Mouse (Mus musculus): ENCODE measurements around the gene Mprip. TPM values are rescaled to one million over a fixed set of nuclear protein-coding genes. Genes with fewer than 3 reads are reported as not detected.

The Mprip gene
- polyA plus RNA-seq, 1 experiment from 2014 or later: 64.1 TPM

GRCm38 (mm10) chr11:59772291-59772690 is 111.2 kb downstream of the Mprip start:
- Histone ChIP-seq H3K27me3 (ENCODE audit: control insufficient read depth, insufficient read depth, low read length) (no peaks in the 10 kb centered on the region), H3K27ac (ENCODE audit: low read depth, low read length) (no peak overlapping the region), H3K4me2 (replicated peaks; ENCODE audit: low read depth, low read length) (no peak overlapping the region), H3K9me3 (ENCODE audit: control insufficient read depth, low read length) (no peaks in the 10 kb centered on the region), H3K36me3 (ENCODE audit: control insufficient read depth, insufficient read depth, low read length) (peaks cover 97% of the 10 kb centered on the region), H3K9ac (ENCODE audit: low read depth, low read length) (no peak overlapping the region), H3K4me3 (ENCODE audit: low read length) (no peak overlapping the region), H3K4me1 (ENCODE audit: control insufficient read depth, insufficient read depth, low read length) (no peaks in the 10 kb centered on the region)
- 81% methylated on average over 2 of the region's 2 CpGs for WGBS
- ATAC-seq (ENCODE audit: low FRiP score, low TSS enrichment): no peak

- no peak overlapping the region for H3K4me2 ChIP-seq (replicated peaks; ENCODE audit: low read depth, low read length)
- no peak overlapping the region for H3K27ac ChIP-seq (ENCODE audit: low read depth, low read length)
- H3K4me3 ChIP-seq (ENCODE audit: low read length): no peak overlapping the region
- ATAC-seq (ENCODE audit: low FRiP score, low TSS enrichment): no peak
- H3K27me3 ChIP-seq (ENCODE audit: control insufficient read depth, insufficient read depth, low read length): no peaks in the 10 kb centered on the region
- WGBS: 89% methylated on average over 4 of the region's 4 CpGs
- H3K36me3 ChIP-seq (ENCODE audit: control insufficient read depth, insufficient read depth, low read length): peaks cover 92% of the 10 kb centered on the region
- H3K4me1 ChIP-seq (ENCODE audit: control insufficient read depth, insufficient read depth, low read length): no peaks in the 10 kb centered on the region
- H3K9ac ChIP-seq (ENCODE audit: low read depth, low read length): no peak overlapping the region
- no peaks in the 10 kb centered on the region for H3K9me3 ChIP-seq (ENCODE audit: control insufficient read depth, low read length)
Measured at GRCm38 (mm10) chr11:59772902-59773301, 111.8 kb downstream of the Mprip start.

- H3K9ac ChIP-seq (ENCODE audit: low read depth, low read length): no peak overlapping the region
- no peaks in the 10 kb centered on the region for H3K27me3 ChIP-seq (ENCODE audit: control insufficient read depth, insufficient read depth, low read length)
- H3K27ac ChIP-seq (ENCODE audit: low read depth, low read length): no peak overlapping the region
- no peak for ATAC-seq (ENCODE audit: low FRiP score, low TSS enrichment)
- peaks cover 76% of the 10 kb centered on the region for H3K36me3 ChIP-seq (ENCODE audit: control insufficient read depth, insufficient read depth, low read length)
- H3K4me3 ChIP-seq (ENCODE audit: low read length): no peak overlapping the region
- no peaks in the 10 kb centered on the region for H3K9me3 ChIP-seq (ENCODE audit: control insufficient read depth, low read length)
- 93% methylated on average over 4 of the region's 4 CpGs for WGBS
- H3K4me2 ChIP-seq (replicated peaks; ENCODE audit: low read depth, low read length): no peak overlapping the region
- no peaks in the 10 kb centered on the region for H3K4me1 ChIP-seq (ENCODE audit: control insufficient read depth, insufficient read depth, low read length)
Measured at GRCm38 (mm10) chr11:59774522-59774921, 113.4 kb downstream of the Mprip start.

GRCm38 (mm10) chr11:59775435-59776148 is 114.5 kb downstream of the Mprip start:
- H3K36me3 ChIP-seq (ENCODE audit: control insufficient read depth, insufficient read depth, low read length): peaks cover 66% of the 10 kb centered on the region
- WGBS: 83% methylated on average over 13 of the region's 13 CpGs
- H3K9ac ChIP-seq (ENCODE audit: low read depth, low read length): no peak overlapping the region
- H3K4me1 ChIP-seq (ENCODE audit: control insufficient read depth, insufficient read depth, low read length): no peaks in the 10 kb centered on the region
- no peak overlapping the region for H3K27ac ChIP-seq (ENCODE audit: low read depth, low read length)
- H3K9me3 ChIP-seq (ENCODE audit: control insufficient read depth, low read length): no peaks in the 10 kb centered on the region
- H3K4me3 ChIP-seq (ENCODE audit: low read length): no peak overlapping the region
- no peak for ATAC-seq (ENCODE audit: low FRiP score, low TSS enrichment)
- no peak overlapping the region for H3K4me2 ChIP-seq (replicated peaks; ENCODE audit: low read depth, low read length)
- no peaks in the 10 kb centered on the region for H3K27me3 ChIP-seq (ENCODE audit: control insufficient read depth, insufficient read depth, low read length)

GRCm38 (mm10) chr11:59777259-59777658 is 116.2 kb downstream of the Mprip start:
- H3K27me3 ChIP-seq (ENCODE audit: control insufficient read depth, insufficient read depth, low read length): no peaks in the 10 kb centered on the region
- H3K36me3 ChIP-seq (ENCODE audit: control insufficient read depth, insufficient read depth, low read length): peaks cover 49% of the 10 kb centered on the region
- H3K9ac ChIP-seq (ENCODE audit: low read depth, low read length): no peak overlapping the region
- no peaks in the 10 kb centered on the region for H3K9me3 ChIP-seq (ENCODE audit: control insufficient read depth, low read length)
- H3K4me1 ChIP-seq (ENCODE audit: control insufficient read depth, insufficient read depth, low read length): no peaks in the 10 kb centered on the region
- WGBS: 87% methylated on average over 5 of the region's 5 CpGs
- ATAC-seq (ENCODE audit: low FRiP score, low TSS enrichment): no peak
- H3K27ac ChIP-seq (ENCODE audit: low read depth, low read length): no peak overlapping the region
- no peak overlapping the region for H3K4me2 ChIP-seq (replicated peaks; ENCODE audit: low read depth, low read length)
- no peak overlapping the region for H3K4me3 ChIP-seq (ENCODE audit: low read length)

GRCm38 (mm10) chr11:59778181-59778873 is 117.2 kb downstream of the Mprip start:
- H3K9me3 ChIP-seq (ENCODE audit: control insufficient read depth, low read length): no peaks in the 10 kb centered on the region
- peak; percentile 47; the same call in 1 of the 2 replicates for ATAC-seq (ENCODE audit: low FRiP score, low TSS enrichment)
- no peak overlapping the region for H3K9ac ChIP-seq (ENCODE audit: low read depth, low read length)
- WGBS: 60% methylated on average over 9 of the region's 9 CpGs
- H3K36me3 ChIP-seq (ENCODE audit: control insufficient read depth, insufficient read depth, low read length): peaks cover 41% of the 10 kb centered on the region
- H3K4me3 ChIP-seq (ENCODE audit: low read length): no peak overlapping the region
- no peaks in the 10 kb centered on the region for H3K27me3 ChIP-seq (ENCODE audit: control insufficient read depth, insufficient read depth, low read length)
- no peak overlapping the region for H3K4me2 ChIP-seq (replicated peaks; ENCODE audit: low read depth, low read length)
- no peak overlapping the region for H3K27ac ChIP-seq (ENCODE audit: low read depth, low read length)
- no peaks in the 10 kb centered on the region for H3K4me1 ChIP-seq (ENCODE audit: control insufficient read depth, insufficient read depth, low read length)

- Histone ChIP-seq H3K27me3 (ENCODE audit: control insufficient read depth, insufficient read depth, low read length) (no peaks in the 10 kb centered on the region), H3K9ac (ENCODE audit: low read depth, low read length) (no peak overlapping the region), H3K27ac (ENCODE audit: low read depth, low read length) (no peak overlapping the region), H3K4me3 (ENCODE audit: low read length) (no peak overlapping the region), H3K9me3 (ENCODE audit: control insufficient read depth, low read length) (no peaks in the 10 kb centered on the region), H3K36me3 (ENCODE audit: control insufficient read depth, insufficient read depth, low read length) (peaks cover 36% of the 10 kb centered on the region), H3K4me1 (ENCODE audit: control insufficient read depth, insufficient read depth, low read length) (no peaks in the 10 kb centered on the region), H3K4me2 (replicated peaks; ENCODE audit: low read depth, low read length) (no peak overlapping the region)
- WGBS: 75% methylated on average over 1 of the region's 1 CpGs
- peak; percentile 40; the same call in 1 of the 2 replicates for ATAC-seq (ENCODE audit: low FRiP score, low TSS enrichment)
Measured at GRCm38 (mm10) chr11:59778874-59779223, 117.7 kb downstream of the Mprip start.

- Histone ChIP-seq H3K36me3 (ENCODE audit: control insufficient read depth, insufficient read depth, low read length) (peaks cover 30% of the 10 kb centered on the region), H3K4me1 (ENCODE audit: control insufficient read depth, insufficient read depth, low read length) (no peaks in the 10 kb centered on the region), H3K4me2 (replicated peaks; ENCODE audit: low read depth, low read length) (no peak overlapping the region), H3K27me3 (ENCODE audit: control insufficient read depth, insufficient read depth, low read length) (no peaks in the 10 kb centered on the region), H3K9me3 (ENCODE audit: control insufficient read depth, low read length) (no peaks in the 10 kb centered on the region), H3K4me3 (ENCODE audit: low read length) (no peak overlapping the region), H3K27ac (ENCODE audit: low read depth, low read length) (no peak overlapping the region), H3K9ac (ENCODE audit: low read depth, low read length) (no peak overlapping the region)
- no peak for ATAC-seq (ENCODE audit: low FRiP score, low TSS enrichment)
- WGBS: 83% methylated on average over 4 of the region's 4 CpGs
Measured at GRCm38 (mm10) chr11:59779406-59779805, 118.3 kb downstream of the Mprip start.

- Histone ChIP-seq H3K27ac (ENCODE audit: low read depth, low read length) (no peak overlapping the region), H3K27me3 (ENCODE audit: control insufficient read depth, insufficient read depth, low read length) (no peaks in the 10 kb centered on the region), H3K9me3 (ENCODE audit: control insufficient read depth, low read length) (no peaks in the 10 kb centered on the region), H3K4me1 (ENCODE audit: control insufficient read depth, insufficient read depth, low read length) (no peaks in the 10 kb centered on the region), H3K36me3 (ENCODE audit: control insufficient read depth, insufficient read depth, low read length) (peaks cover 22% of the 10 kb centered on the region), H3K4me2 (replicated peaks; ENCODE audit: low read depth, low read length) (no peak overlapping the region), H3K4me3 (ENCODE audit: low read length) (no peak overlapping the region), H3K9ac (ENCODE audit: low read depth, low read length) (no peak overlapping the region)
- 88% methylated on average over 4 of the region's 4 CpGs for WGBS
- no peak for ATAC-seq (ENCODE audit: low FRiP score, low TSS enrichment)
Measured at GRCm38 (mm10) chr11:59780241-59780640, 119.1 kb downstream of the Mprip start.

All from kidney, embryonic 14.5 days (tissue).